Mouse (Mus musculus) neural tube, embryonic 11.5 days (tissue): ENCODE measurements around the gene Borcs8. TPM values are rescaled to one million over a fixed set of nuclear protein-coding genes. Genes with fewer than 3 reads are reported as not detected.

Source experiments
- ATAC-seq: fragments of 200-750 bp; cut with Nextera tagmentation; 2 replicates; pipeline ENCODE4 v1.8.0; 2017; ENCODE audit warnings: moderate number of reproducible peaks, mild to moderate bottlenecking, moderate TSS enrichment, moderate library complexity; ENCODE audit not compliant: insufficient read depth, low FRiP score, low TSS enrichment
- DNase-seq: peaks from one replicate; pipeline ENCODE4 v3.0.0-alpha.2; 2015; ENCODE audit warnings: low spot score
- H3K27ac ChIP-seq: fragments of 300-500 bp; sonication (generic); 2 replicates; pipeline ENCODE4 v1.5.1; 2014; ENCODE audit warnings: low read depth, mild to moderate bottlenecking, low read length
- H3K27me3 ChIP-seq: fragments of 300-500 bp; sonication (generic); 2 replicates; pipeline ENCODE4 v1.6.1; 2014; ENCODE audit warnings: mild to moderate bottlenecking, low read length, mixed read lengths; ENCODE audit not compliant: control insufficient read depth, insufficient read depth
- H3K36me3 ChIP-seq: fragments of 300-500 bp; sonication (generic); 2 replicates; pipeline ENCODE4 v1.6.1; 2014; ENCODE audit warnings: mild to moderate bottlenecking, low read length, moderate library complexity, mixed read lengths; ENCODE audit not compliant: control insufficient read depth, insufficient read depth
- H3K4me1 ChIP-seq: fragments of 300-500 bp; sonication (generic); 2 replicates; pipeline ENCODE4 v1.6.1; 2014; ENCODE audit warnings: low read length, mixed read lengths; ENCODE audit not compliant: control insufficient read depth, insufficient read depth
- H3K4me2 ChIP-seq: fragments of 300-500 bp; sonication (generic); 2 replicates; pipeline ENCODE4 v1.6.1; 2014; ENCODE audit warnings: low read depth, mild to moderate bottlenecking, moderate library complexity
- H3K4me3 ChIP-seq: fragments of 300-500 bp; sonication (generic); 2 replicates; pipeline ENCODE4 v1.5.1; 2014; ENCODE audit warnings: low read depth, low read length
- H3K9ac ChIP-seq: fragments of 300-500 bp; sonication (generic); 2 replicates; pipeline ENCODE4 v1.6.1; 2014; ENCODE audit warnings: mild to moderate bottlenecking, low read length
- H3K9me3 ChIP-seq: fragments of 300-500 bp; sonication (generic); 2 replicates; pipeline ENCODE4 v1.6.1; 2016; ENCODE audit warnings: low read length; ENCODE audit not compliant: control insufficient read depth
- WGBS: fragments of 180-500 bp; shearing (Covaris S2); extraction: QIAGEN DNeasy Blood & Tissue Kit; methylation state at CpG from one replicate; pipeline ENCODE4 v1.1.7; 2014; 5-methylcytosine and 5-hydroxymethylcytosine counted together
- microRNA-seq: library from miRNA; unstranded; fragments of <30 nt; microRNA quantifications from one replicate; pipeline ENCODE4, GENCODE M21; 2016
- polyA plus RNA-seq: library from polyadenylated mRNA; unstranded; fragments of >200 nt; fragmentation: Nextera tagmentation; extraction: Ambion mirVana; gene quantifications from 2 replicates; pipeline ENCODE4 v1.2.1, GENCODE M21; 2014

The Borcs8 gene
- polyA plus RNA-seq, 1 experiment from 2014 or later = 52.2 TPM

DNA sequence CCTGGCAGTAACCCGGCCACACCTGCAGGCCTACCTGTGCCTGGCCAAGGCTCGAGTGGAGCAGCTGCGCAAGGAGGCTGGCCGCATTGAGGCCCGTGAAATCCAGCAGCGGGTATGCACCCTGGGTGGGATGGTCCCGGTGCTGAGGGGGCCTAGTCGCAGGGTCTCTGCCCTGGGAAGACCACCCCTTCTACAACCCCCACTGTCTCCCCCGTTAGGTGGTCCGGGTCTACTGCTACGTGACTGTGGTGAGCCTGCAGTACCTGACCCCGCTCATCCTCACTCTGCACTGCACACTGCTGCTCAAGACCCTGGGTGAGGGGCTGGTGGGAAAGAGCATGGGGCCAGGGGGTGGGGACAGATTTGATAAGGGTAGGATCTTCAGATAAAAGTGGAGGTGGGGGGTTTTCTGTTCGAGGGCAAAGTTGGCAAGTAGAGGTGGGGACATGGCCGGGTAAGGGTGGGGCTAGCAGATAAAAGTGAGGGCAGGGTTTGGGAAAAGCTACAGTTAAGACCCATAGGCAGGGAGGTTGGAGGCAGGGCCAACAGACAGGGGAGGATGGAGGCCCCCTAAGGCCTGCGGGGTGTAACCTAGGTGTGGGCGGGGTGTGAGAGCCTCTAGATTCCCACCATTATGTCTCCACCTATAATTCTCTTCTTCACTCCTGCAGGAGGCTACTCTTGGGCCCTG, 42.1 kb downstream of the Borcs8 start:
- no peaks in the 10 kb centered on the region for H3K27me3 ChIP-seq
- H3K9ac ChIP-seq = no peak overlapping the region
- H3K27ac ChIP-seq = no peak overlapping the region
- WGBS = 65% methylated on average over 16 of the region's 16 CpGs
- no peaks in the 10 kb centered on the region for H3K9me3 ChIP-seq
- no peak for DNase-seq
- 0 out of 2 replicates have a peak, but pooled peaks have one; percentile 27 for ATAC-seq
- H3K4me2 ChIP-seq = no peak overlapping the region
- H3K4me1 ChIP-seq = no peaks in the 10 kb centered on the region
- H3K36me3 ChIP-seq = peaks cover 8% of the 10 kb centered on the region
- no peak overlapping the region for H3K4me3 ChIP-seq

DNA sequence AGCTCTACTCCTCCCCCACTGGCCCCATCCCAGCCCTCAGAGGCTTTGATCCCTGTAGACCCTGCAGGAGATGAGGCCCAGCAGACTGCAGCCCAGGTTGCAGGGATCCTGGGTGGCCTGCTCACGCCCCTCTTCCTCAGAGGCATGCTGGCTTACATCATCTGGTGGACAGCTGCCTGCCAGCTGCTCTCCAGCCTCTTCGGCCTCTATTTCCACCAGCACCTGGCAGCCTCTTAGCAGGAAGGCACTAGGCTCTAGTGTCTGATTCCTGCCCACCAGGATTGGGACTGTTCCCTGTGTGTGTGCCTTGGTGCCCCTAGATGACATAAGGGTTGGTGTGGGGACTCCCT, 42.6 kb downstream of the Borcs8 start:
- ATAC-seq (no peak), DNase-seq (no peak)
- WGBS = 27% methylated on average over 2 of the region's 2 CpGs
- Histone ChIP-seq H3K4me1 (no peaks in the 10 kb centered on the region), H3K9me3 (no peaks in the 10 kb centered on the region), H3K27ac (no peak overlapping the region), H3K27me3 (no peaks in the 10 kb centered on the region), H3K36me3 (peaks cover 7% of the 10 kb centered on the region), H3K4me2 (no peak overlapping the region), H3K9ac (no peak overlapping the region), H3K4me3 (no peak overlapping the region)

DNA sequence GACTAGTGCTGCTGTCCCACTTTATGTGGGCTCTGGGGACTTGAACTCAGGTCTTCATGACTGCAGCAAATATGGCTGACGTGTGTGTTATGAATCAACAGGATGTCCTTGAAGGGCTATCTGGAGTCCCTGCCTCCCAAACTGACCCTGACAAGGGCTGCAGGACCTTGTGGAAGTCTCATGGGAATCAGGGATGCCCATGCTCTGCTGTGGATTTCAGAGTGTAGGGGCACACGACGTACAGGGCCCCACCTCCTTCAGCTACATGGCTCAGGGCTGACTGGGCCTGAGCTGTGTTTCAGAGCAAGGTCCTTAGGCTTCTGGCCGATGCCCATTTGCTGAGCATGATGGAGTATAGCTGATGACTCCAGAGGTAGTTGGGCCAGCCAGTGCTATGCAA, 43.9 kb downstream of the Borcs8 start:
- no peak for DNase-seq
- Histone ChIP-seq H3K27me3 (no peaks in the 10 kb centered on the region), H3K9me3 (no peaks in the 10 kb centered on the region), H3K27ac (no peak overlapping the region), H3K4me1 (no peaks in the 10 kb centered on the region), H3K9ac (no peak overlapping the region), H3K4me3 (no peak overlapping the region), H3K4me2 (no peak overlapping the region), H3K36me3 (peaks cover 6% of the 10 kb centered on the region; the same call in 1 of the 2 replicates)
- no peak for ATAC-seq
- WGBS = 86% methylated on average over 4 of the region's 4 CpGs

DNA sequence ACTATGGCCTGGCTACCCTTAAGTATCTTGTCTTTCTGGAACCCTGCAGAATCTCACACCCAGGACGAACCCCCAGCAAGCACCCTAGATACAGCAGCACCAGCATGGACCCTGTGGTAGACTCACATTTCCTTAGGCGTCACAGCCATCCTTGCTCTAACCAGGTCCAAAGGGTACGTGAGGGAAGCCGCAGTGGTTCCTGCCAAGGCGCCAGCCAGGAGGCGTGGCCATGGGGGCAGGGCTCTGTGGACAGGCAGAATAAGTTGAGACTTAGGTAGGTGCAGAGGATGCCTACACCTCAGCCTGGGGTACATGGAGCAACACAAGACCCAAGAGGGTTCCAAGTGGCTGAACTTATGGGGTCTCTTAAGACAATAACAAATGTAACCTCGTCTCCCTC, 49.4 kb downstream of the Borcs8 start:
- H3K9ac ChIP-seq = no peak overlapping the region
- H3K27me3 ChIP-seq = no peaks in the 10 kb centered on the region
- no peaks in the 10 kb centered on the region for H3K36me3 ChIP-seq
- H3K9me3 ChIP-seq = no peaks in the 10 kb centered on the region
- ATAC-seq (no peak), DNase-seq (no peak)
- H3K4me1 ChIP-seq = no peaks in the 10 kb centered on the region
- 78% methylated on average over 7 of the region's 7 CpGs for WGBS
- H3K27ac ChIP-seq = no peak overlapping the region
- no peak overlapping the region for H3K4me2 ChIP-seq
- H3K4me3 ChIP-seq = no peak overlapping the region

DNA sequence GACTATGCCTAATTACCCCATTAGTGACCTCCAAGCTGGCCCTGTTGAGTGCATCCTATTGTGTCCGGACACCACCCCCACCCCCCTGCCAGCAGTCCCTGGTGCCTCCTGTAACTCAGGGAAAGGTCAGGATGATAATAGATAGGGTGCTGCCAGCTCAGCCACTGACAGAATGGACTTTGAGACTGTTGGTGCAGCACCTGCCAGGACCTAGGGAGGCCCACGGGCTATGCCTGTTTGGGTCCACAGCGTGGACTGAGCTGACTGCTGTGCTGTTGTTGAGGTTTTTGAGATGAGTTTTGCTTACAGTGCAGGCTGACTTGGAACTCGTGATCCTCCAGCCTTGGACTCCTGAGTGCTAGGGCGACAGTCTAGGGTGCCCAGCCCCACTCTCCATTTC, 53.9 kb downstream of the Borcs8 start:
- no peak overlapping the region for H3K4me2 ChIP-seq
- no peak for ATAC-seq
- no peaks in the 10 kb centered on the region for H3K27me3 ChIP-seq
- H3K4me1 ChIP-seq = no peaks in the 10 kb centered on the region
- no peak overlapping the region for H3K27ac ChIP-seq
- no peak overlapping the region for H3K4me3 ChIP-seq
- H3K36me3 ChIP-seq = no peaks in the 10 kb centered on the region
- no peak for DNase-seq
- 45% methylated on average over 5 of the region's 5 CpGs for WGBS
- H3K9ac ChIP-seq = no peak overlapping the region
- H3K9me3 ChIP-seq = no peaks in the 10 kb centered on the region

DNA sequence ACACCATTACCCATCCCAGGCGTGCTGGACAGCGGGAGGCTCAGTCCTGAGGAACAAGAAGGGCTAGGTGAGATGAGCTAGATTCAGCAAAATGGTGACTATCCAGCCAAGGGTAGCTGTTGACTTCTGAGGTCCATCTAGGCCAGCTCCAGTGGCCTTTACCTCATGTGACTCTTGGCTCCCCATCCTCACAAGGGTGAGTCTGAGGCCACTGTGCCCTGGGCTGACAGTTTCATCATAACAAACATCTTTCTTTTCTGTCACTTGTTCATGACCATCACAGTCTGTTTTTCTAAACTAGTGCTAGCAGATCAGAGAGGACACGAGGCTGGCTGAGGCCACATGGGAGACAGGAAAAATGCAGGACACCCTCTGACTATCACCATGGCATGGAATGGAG, 54.9 kb downstream of the Borcs8 start:
- Histone ChIP-seq H3K4me3 (no peak overlapping the region), H3K27ac (no peak overlapping the region), H3K4me2 (no peak overlapping the region), H3K9me3 (no peaks in the 10 kb centered on the region), H3K4me1 (no peaks in the 10 kb centered on the region), H3K9ac (no peak overlapping the region), H3K36me3 (no peaks in the 10 kb centered on the region), H3K27me3 (no peaks in the 10 kb centered on the region)
- no peak for DNase-seq
- WGBS = 96% methylated on average over 3 of the region's 3 CpGs
- ATAC-seq = no peak

- no peaks in the 10 kb centered on the region for H3K36me3 ChIP-seq
- H3K27ac ChIP-seq = no peak overlapping the region
- no peak overlapping the region for H3K4me2 ChIP-seq
- H3K9ac ChIP-seq = no peak overlapping the region
- H3K9me3 ChIP-seq = no peaks in the 10 kb centered on the region
- ATAC-seq (no peak), DNase-seq (no peak)
- no peaks in the 10 kb centered on the region for H3K27me3 ChIP-seq
- 84% methylated on average over 2 of the region's 2 CpGs for WGBS
- H3K4me1 ChIP-seq = no peaks in the 10 kb centered on the region
- no peak overlapping the region for H3K4me3 ChIP-seq
Measured at GRCm38 (mm10) chr8:70195762-70196161, 56.5 kb downstream of the Borcs8 start.

Small RNAs within 50 kb of the gene (microRNA-seq; reads per million reads assigned to microRNA genes)
- 0.78 reads per million for gene Mir7066

Other genes with a start within 250 kb of the Borcs8 start
- 4.1 and 4.8 TPM in 2 replicates for gene Tssk6, start 237.3 kb upstream of the Borcs8 start, polyA plus RNA-seq
- 151 and 161 TPM in 2 replicates for gene Ndufa13, start 236.9 kb upstream of the Borcs8 start, polyA plus RNA-seq
- gene Yjefn3, start 236.8 kb upstream of the Borcs8 start, polyA plus RNA-seq = 3.7 and 5.0 TPM in 2 replicates
- gene Gatad2a, start 143.1 kb upstream of the Borcs8 start, polyA plus RNA-seq = 80.7 and 92.7 TPM in 2 replicates
- gene Mau2, start 96.8 kb upstream of the Borcs8 start, polyA plus RNA-seq = 57.3 and 62.1 TPM in 2 replicates
- 39.2 and 39.5 TPM in 2 replicates for gene Sugp1, start 96.7 kb upstream of the Borcs8 start, polyA plus RNA-seq
- 0.53 and 1.3 TPM in 2 replicates for gene Tm6sf2, start 66.6 kb upstream of the Borcs8 start, polyA plus RNA-seq
- 0.21 and 0.27 TPM in 2 replicates for gene Hapln4, start 56.0 kb upstream of the Borcs8 start, polyA plus RNA-seq
- 55.8 and 59.7 TPM in 2 replicates for gene Ncan, start 18.6 kb upstream of the Borcs8 start, polyA plus RNA-seq
- gene Nr2c2ap, start 8.2 kb upstream of the Borcs8 start, polyA plus RNA-seq = 18.9 and 20.6 TPM in 2 replicates
- gene Rfxank, start 345 bp upstream of the Borcs8 start, polyA plus RNA-seq = 13.0 and 13.3 TPM in 2 replicates
- 0.39 and 0.58 TPM in 2 replicates for gene Mef2b, start 212 bp downstream of the Borcs8 start, polyA plus RNA-seq
- gene Tmem161a, start 32.9 kb downstream of the Borcs8 start, polyA plus RNA-seq = 36.4 and 36.8 TPM in 2 replicates
- 2.4 TPM in 2 replicates for gene Slc25a42, start 72.8 kb downstream of the Borcs8 start, polyA plus RNA-seq
- 48.3 and 50.6 TPM in 2 replicates for gene Sugp2, start 94.7 kb downstream of the Borcs8 start, polyA plus RNA-seq
- gene Armc6, start 95.0 kb downstream of the Borcs8 start, polyA plus RNA-seq = 37.9 and 43.2 TPM in 2 replicates
- 77.7 and 80.4 TPM in 2 replicates for gene Homer3, start 143.3 kb downstream of the Borcs8 start, polyA plus RNA-seq
- gene Ddx49, start 163.0 kb downstream of the Borcs8 start, polyA plus RNA-seq = 51.4 and 55.2 TPM in 2 replicates
- gene Cope, start 163.0 kb downstream of the Borcs8 start, polyA plus RNA-seq = 272 and 283 TPM in 2 replicates
- gene Cers1, start 176.3 kb downstream of the Borcs8 start, polyA plus RNA-seq = 6.8 and 6.9 TPM in 2 replicates
- 0.93 and 1.5 TPM in 2 replicates for gene Gdf1, start 190.3 kb downstream of the Borcs8 start, polyA plus RNA-seq
- gene Upf1, start 213.8 kb downstream of the Borcs8 start, polyA plus RNA-seq = 24.0 and 24.1 TPM in 2 replicates
- 0.16 and 0.32 TPM in 2 replicates for gene Comp, start 234.1 kb downstream of the Borcs8 start, polyA plus RNA-seq